Mouse (Mus musculus): ENCODE measurements around the gene Dscam. TPM values are rescaled to one million over a fixed set of nuclear protein-coding genes. Genes with fewer than 3 reads are reported as not detected.
A peak's percentile ranks its signal among the peaks of the same experiment; 100 is the strongest.

Dscam gene
- total RNA-seq, 2 experiments from 2014 or later: 41.2 to 44.9 TPM

DNA sequence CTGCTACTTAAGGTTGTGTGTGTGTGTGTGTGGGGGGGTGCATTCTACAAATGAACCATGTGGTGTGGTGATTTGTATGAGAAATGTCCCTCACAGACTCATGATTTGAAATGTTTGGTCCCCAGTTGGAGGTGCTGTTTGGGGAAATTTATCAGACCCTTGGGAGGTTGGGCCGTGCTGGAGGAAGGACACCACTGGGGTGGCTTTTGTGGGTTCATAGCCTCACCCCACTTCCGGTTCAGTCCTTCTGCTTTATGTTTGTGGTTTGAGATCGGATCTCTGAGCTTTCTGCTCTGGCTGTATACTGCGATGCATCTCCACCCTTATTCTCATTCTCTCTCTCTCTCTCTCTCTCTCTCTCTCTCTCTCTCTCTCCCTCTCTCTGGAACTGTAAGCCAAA, 516.5 kb downstream of the Dscam start:
- intact Hi-C loops (cut with DNase I): no loop called here
- DNase-seq (ENCODE audit: extremely low spot score in 1 of 2, low spot score in 2 of 2): no peak
- Histone ChIP-seq H3K4me3 (no peak overlapping the region), H3K27ac (no peak overlapping the region)
- TF ChIP-seq CTCF (IDR thresholded peaks at IDR 0.05): no peak

DNA sequence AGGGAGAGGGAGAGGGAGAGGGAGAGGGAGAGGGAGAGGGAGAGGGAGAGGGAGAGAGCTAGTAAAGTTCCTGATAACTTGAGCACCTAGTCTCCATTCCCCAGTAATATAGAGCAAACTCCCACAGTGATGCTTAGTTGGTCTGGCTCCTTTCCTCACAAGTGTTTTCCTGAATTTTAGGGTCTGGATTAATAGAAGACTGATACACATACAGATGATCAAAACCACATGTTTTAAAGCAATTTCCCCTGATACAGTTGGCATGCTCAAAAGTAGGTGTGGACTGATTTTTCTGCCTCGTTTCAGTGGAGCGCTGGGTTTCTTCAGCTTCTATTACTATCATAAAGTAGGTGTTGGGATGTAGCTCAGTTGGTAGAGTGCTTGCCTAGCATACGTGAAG, 519.1 kb downstream of the Dscam start:
- no peak for TF ChIP-seq CTCF (IDR thresholded peaks at IDR 0.05)
- no peak for DNase-seq (ENCODE audit: extremely low spot score in 1 of 2, low spot score in 2 of 2)
- H3K27ac ChIP-seq: no peak overlapping the region
- intact Hi-C loops (cut with DNase I): no loop called here
- H3K4me3 ChIP-seq: no peak overlapping the region

DNA sequence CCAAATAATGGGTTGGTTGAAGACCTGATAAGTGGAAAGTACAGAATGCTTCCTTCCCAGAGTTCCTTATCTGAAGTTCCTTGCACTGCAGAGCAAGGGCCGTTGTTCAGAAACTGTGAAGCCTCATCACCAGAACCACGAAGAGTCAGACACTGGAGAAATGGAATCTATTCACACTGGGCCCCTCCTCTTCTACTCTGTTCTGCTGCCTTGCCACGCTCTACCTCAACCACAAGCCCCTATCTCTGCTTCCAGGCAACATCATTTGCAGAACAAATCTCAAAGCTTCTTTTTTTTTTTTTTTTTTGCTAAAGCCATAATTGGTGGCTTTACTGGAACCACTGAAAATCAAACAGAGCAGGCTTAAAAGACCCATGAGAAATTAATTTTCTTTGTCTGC, 530.5 kb downstream of the Dscam start:
- intact Hi-C loops (cut with DNase I): no loop called here
- DNase-seq (ENCODE audit: extremely low spot score in 1 of 2, low spot score in 2 of 2): no peak
- no peak overlapping the region for H3K27ac ChIP-seq
- H3K4me3 ChIP-seq: no peak overlapping the region
- TF ChIP-seq CTCF (IDR thresholded peaks at IDR 0.05): no peak

DNA sequence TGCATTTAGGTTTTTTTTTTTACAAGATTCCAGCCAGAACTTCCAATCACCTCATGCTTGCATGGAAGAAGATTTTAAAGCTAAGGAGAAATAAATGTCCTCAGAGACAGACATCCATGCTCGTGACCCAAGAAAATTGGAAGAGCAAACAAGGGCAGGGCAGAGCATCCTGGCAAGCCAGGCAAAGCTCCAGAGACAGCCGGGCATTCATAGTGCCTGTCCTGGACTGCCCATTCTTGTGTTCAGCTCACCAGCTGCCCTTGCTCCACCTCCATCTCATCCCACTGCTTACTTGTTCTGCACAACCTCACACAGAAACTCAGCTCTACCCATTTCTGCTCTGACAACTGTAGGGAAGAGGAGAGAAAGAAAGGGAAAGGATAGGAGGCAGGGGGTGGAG, 534.6 kb downstream of the Dscam start:
- DNase-seq (ENCODE audit: extremely low spot score in 1 of 2, low spot score in 2 of 2): no peak
- H3K4me3 ChIP-seq: no peak overlapping the region
- H3K27ac ChIP-seq: peak overlapping the region; percentile 75
- no peak for TF ChIP-seq CTCF (IDR thresholded peaks at IDR 0.05)
- intact Hi-C loops (cut with DNase I): loop anchor here (2.0 kb wide), 1 partner anchor 101 kb away; no protein-coding TSS in a partner anchor

DNA sequence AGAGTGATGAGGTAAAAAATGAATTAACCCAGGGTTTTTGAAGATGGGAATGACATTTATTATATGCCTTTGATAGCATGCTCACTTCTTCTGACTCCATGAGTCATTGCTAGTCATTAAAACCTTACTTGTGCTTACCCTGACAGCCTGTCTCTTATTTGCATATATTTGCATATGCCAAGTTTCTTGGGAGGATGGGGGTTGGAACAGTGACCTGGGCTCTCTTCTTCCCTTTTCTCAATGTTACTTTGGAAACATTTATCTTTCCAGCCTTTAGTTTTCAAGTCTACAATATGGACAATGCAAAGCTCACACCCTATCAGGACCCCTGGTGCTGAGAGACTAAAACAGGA, 535.8 kb downstream of the Dscam start:
- no peak for TF ChIP-seq CTCF (IDR thresholded peaks at IDR 0.05)
- intact Hi-C loops (cut with DNase I): loop anchor here (1.0 to 2.0 kb wide), 2 partner anchors 79 to 100 kb away; no protein-coding TSS in a partner anchor
- DNase-seq (ENCODE audit: extremely low spot score in 1 of 2, low spot score in 2 of 2): no peak
- H3K27ac ChIP-seq: peak overlapping the region; percentile 54; the same call in 1 of the 2 replicates
- no peak overlapping the region for H3K4me3 ChIP-seq

DNA sequence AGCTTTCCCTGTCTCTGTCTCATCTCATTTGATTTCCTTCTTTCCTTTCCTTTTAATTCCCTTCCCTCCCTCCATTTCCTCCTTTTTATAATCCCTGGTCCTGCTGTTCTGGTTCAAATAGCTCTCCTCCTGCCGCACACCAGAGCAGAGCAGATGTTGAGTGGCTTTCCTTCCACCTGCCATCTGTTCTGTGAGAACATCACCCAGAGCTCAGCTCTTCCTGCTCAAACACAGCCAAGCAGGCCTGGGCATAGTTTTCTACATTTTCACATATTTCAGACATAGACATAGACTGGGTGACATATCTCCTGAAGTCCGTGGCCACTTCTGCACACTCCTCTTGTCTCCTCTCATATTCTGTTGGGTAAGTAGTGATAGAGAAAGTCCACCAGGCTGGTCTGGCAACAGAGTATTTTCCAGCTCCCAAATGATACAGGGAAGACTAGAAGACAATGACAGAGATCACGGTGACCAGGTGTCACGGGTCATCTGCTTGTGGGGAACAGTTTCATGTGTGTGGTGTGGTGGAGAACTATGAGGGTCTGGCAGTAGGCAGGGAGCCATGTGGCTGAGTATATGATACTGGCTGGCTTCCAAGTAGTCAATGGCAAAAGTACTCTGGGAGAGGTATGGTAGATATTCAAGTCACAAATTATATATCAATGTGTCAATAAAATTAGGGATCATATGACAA, 536.3 kb downstream of the Dscam start:
- peak overlapping the region; percentile 70 for H3K27ac ChIP-seq
- TF ChIP-seq CTCF (IDR thresholded peaks at IDR 0.05): no peak
- intact Hi-C loops (cut with DNase I): loop anchor here (1.0 to 2.0 kb wide), 2 partner anchors 79 to 99 kb away; no protein-coding TSS in a partner anchor
- DNase-seq (ENCODE audit: extremely low spot score in 1 of 2, low spot score in 2 of 2): peak in 1 of 2 experiments; percentile 42
- H3K4me3 ChIP-seq: no peak overlapping the region

DNA sequence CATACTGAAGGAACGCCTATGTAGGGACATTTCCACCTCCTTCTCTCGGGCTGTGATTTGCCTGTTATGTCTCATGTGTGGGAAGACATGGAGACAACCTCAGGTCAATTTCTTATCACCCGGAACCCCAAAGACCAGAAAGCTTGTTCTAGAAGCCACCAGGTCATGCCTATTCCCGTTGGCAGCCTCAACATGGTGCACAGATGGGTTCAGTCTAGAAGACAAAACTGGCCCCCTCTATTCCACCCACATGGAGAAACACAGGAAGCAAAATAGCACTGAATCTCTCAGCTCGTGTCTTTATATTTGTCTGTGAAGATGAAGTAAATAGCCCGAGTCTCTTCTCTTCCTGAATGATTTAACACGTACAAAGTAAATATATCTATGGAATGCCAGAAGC, 540.3 kb downstream of the Dscam start:
- Histone ChIP-seq H3K27ac (peak overlapping the region; percentile 54; the same call in 1 of the 2 replicates), H3K4me3 (no peak overlapping the region)
- peak in 1 of 2 experiments; percentile 36 for DNase-seq (ENCODE audit: extremely low spot score in 1 of 2, low spot score in 2 of 2)
- TF ChIP-seq CTCF (IDR thresholded peaks at IDR 0.05): no peak
- intact Hi-C loops (cut with DNase I): loop anchor here (2.0 kb wide), 1 partner anchor 71 kb away; no protein-coding TSS in a partner anchor

DNA sequence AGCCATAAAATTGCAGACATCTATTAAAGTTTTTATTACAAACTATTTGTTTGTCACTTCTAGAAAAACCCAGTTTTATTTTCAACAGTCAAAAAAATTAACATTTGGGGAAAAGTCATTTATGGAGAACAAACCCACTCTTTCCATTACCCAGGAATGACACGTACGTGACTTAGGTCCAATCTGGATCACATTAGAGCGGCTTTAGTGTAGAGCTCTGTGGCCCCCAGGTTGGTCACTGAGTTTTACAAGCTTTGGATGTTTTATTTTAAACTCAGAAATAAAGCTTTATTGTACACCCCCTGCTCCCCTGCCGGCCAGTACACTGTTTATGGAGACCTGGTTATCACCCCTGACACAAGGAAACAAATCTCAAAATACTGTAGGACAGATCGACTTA, 540.9 kb downstream of the Dscam start:
- no peak for TF ChIP-seq CTCF (IDR thresholded peaks at IDR 0.05)
- intact Hi-C loops (cut with DNase I): loop anchor here (2.0 kb wide), 1 partner anchor 71 kb away; no protein-coding TSS in a partner anchor
- DNase-seq (ENCODE audit: extremely low spot score in 1 of 2, low spot score in 2 of 2): no peak
- Histone ChIP-seq H3K27ac (0 out of 2 replicates have a peak overlapping the region, but pooled peaks have one; percentile 54), H3K4me3 (no peak overlapping the region)

DNA sequence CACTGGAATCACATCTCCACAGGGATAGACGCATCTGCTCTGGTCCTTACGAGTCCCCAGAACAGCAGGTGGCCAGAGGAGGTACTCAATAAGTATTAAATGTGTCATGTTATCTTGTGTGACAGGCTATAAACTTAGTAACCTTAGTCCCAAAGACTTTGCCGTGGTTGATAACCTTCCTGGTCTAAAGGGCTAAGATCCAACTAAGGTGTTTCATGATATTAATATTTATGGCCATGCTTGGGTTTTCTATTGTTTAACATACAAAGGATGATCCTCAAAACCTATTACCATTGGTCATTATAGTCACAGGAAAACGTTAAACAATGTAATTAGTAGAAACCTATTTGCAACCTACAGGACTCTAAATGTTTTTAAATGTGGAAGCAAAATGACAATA, 545.1 kb downstream of the Dscam start:
- intact Hi-C loops (cut with DNase I): no loop called here
- Histone ChIP-seq H3K27ac (no peak overlapping the region), H3K4me3 (no peak overlapping the region)
- no peak for TF ChIP-seq CTCF (IDR thresholded peaks at IDR 0.05)
- no peak for DNase-seq (ENCODE audit: extremely low spot score in 1 of 2, low spot score in 2 of 2)

DNA sequence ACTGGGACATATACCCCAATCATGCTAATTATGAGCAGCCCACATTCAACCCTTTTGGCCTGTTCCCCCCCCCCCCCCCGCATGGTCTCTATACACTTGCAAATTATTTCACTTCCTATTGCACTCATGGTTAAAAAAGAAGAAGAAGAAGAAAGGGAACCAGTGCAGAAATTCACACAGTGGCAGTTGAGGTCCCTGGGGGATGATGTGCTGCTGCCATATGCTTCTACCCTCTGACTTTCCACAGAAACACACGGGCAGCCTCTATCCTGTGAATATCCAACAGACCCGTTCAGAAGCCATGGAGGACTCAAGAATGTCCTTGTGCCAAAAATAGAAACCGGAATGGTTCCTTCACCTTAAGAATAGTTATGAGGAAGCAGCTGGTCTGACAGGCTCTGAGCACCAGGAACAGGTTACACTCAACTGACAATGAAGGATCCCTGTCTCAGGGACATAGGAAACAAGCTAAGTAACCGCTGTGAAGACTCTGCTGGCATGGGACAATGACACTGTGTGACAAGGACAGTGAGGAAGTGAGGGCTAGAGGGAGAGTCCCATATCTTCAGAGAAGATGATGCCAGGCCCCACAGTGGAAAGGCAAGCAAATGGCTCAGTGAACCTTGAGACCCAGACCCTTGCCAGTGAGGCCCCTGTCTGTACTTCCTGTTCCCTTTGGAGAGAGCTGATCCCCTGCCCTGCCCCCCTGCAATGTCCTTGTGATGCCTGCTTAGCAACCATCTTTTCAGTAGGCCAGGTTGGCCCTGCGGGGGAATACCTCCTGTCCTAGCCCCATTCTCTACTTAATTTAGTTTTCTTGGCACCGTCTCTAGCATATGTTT, 545.8 kb downstream of the Dscam start:
- DNase-seq (ENCODE audit: extremely low spot score in 1 of 2, low spot score in 2 of 2): no peak
- TF ChIP-seq CTCF (IDR thresholded peaks at IDR 0.05): no peak
- Histone ChIP-seq H3K27ac (no peak overlapping the region), H3K4me3 (no peak overlapping the region)
- intact Hi-C loops (cut with DNase I): no loop called here

DNA sequence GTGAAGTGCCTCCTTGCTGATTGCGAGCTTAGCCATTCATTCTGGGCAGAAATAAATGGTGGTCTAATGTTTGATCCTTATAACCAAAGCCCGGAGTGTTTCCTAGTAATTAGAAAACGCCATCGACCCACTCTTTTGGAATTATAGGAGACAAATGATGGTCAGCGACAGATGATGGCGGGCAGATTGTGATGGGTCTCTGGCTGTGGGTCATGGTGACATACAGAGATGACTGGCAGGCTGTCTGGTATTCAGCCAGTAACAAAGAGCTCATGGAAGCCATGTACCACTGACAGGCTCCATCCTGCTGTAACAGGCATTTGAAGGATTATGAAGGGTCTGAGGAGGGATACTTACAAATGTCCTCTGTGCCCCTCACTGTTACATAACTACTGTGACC, 549.7 kb downstream of the Dscam start:
- DNase-seq (ENCODE audit: extremely low spot score in 1 of 2, low spot score in 2 of 2): no peak
- no peak for TF ChIP-seq CTCF (IDR thresholded peaks at IDR 0.05)
- intact Hi-C loops (cut with DNase I): no loop called here
- peak overlapping the region; percentile 17; the same call in 1 of the 2 replicates for H3K27ac ChIP-seq
- H3K4me3 ChIP-seq: no peak overlapping the region

DNA sequence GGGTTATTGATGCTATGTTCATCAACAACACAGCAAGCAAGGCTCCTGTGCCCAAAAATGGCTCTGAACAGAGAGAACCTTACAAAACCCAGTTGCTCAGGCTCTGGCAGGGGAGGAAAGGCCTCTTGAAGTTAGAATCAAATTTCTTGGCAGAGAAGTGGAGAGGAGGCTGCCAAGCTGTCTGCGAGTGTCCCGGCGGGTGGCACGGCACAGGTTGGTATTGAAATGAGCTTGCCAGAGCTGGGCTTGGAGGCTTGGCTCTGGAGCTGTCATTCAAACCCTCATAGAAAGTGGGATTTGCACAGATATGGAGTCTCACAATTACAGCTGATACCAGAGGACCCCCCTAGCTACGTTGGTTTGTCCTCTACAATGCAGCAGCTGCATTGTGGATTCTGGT, 550.1 kb downstream of the Dscam start:
- Histone ChIP-seq H3K27ac (no peak overlapping the region), H3K4me3 (no peak overlapping the region)
- no peak for TF ChIP-seq CTCF (IDR thresholded peaks at IDR 0.05)
- intact Hi-C loops (cut with DNase I): no loop called here
- DNase-seq (ENCODE audit: extremely low spot score in 1 of 2, low spot score in 2 of 2): peak; percentile 27 to 55
